Mouse (Mus musculus) ES-Bruce4 (cell line): ENCODE measurements at regions not wholly inside any gene's neighbourhood (a gene's known extent, or its start where the extent isn't known, plus 50 kb on each side); places are given as distances from the start of the nearest gene placed in this dataset.

Experiments
- CTCF ChIP-seq: IDR thresholded peaks from one replicate; pipeline ENCODE4 v1.8.1; 2011; ENCODE audit warnings: low read depth, low read length
- POLR2A ChIP-seq: IDR thresholded peaks from one replicate; pipeline ENCODE4 v1.8.1; 2011; ENCODE audit warnings: low read length; ENCODE audit not compliant: insufficient read depth

GRCm38 (mm10) chr15:8783567-8783966 lies 73.0 kb upstream of the Slc1a3 start:
- TF ChIP-seq CTCF = no peak
- TF ChIP-seq POLR2A = no peak
